Mouse (Mus musculus): ENCODE results near the gene Treh.

GRCm38 (mm10) chr9:44710213-44710612 lies 37.2 kb downstream of the Treh start:
- TF ChIP-seq CTCF (IDR thresholded peaks at IDR 0.05) (no peak), POLR2A (IDR thresholded peaks at IDR 0.05; ENCODE audit: insufficient read depth, low read depth, low read length) (no peak)
